Mouse (Mus musculus) brain, embryonic 14.5 days (tissue): ENCODE results near the gene Vstm2l. TPM values are rescaled to one million over a fixed set of nuclear protein-coding genes. Genes with fewer than 3 reads are reported as not detected.

Experiments used
- DNase-seq: peaks from one replicate; pipeline ENCODE4 v3.0.0-alpha.2; 2011; ENCODE audit warnings: low read depth
- CTCF ChIP-seq: fragments of 200-500 bp; IDR thresholded peaks from 2 replicates; pipeline ENCODE4 v1.5.1; 2012; ENCODE audit warnings: inconsistent platforms, mild to moderate bottlenecking, moderate library complexity, borderline replicate concordance; ENCODE audit not compliant: insufficient read depth, insufficient read length; ENCODE audit errors: extremely low read depth
- POLR2A ChIP-seq: fragments of 200-500 bp; IDR thresholded peaks from 2 replicates; pipeline ENCODE4 v1.6.1; 2012; ENCODE audit warnings: mild to moderate bottlenecking, inconsistent platforms, borderline replicate concordance; ENCODE audit not compliant: poor library complexity, insufficient read depth, insufficient read length, severe bottlenecking; ENCODE audit errors: extremely low read depth
- polyA plus RNA-seq: library from polyadenylated mRNA; depleted of rRNA; stranded (reverse); fragments of >200 nt; gene quantifications from 2 replicates; pipeline ENCODE4 v1.2.3, GENCODE M21; 2012; rRNA removed

The Vstm2l gene
- polyA plus RNA-seq, 1 experiment: 126 TPM

DNA sequence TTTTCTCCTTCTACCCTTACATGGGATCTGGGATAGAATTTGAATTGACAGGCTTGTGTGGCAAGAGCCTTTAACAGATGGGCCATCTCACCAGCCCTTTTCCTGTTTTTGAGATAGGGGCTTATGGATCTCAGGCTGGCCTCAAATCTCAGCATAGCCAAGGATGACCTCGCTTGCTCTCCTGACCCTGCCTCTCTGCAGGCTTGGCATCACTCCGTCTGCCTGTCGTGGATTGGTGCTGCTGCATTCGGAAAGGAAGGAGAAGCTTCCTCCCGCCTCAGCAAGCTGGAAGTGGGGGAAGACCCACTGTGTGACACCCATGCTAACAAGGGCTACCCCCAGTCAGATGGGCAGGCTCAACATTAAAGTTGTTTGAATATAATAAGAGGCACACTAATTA, 64.8 kb downstream of the Vstm2l start:
- no peak for DNase-seq
- TF ChIP-seq POLR2A (no peak), CTCF (no peak)

- no peak for TF ChIP-seq CTCF
- TF ChIP-seq POLR2A: no peak
- DNase-seq: no peak
These were observed 68.3 kb downstream of the Vstm2l start for GRCm38 (mm10) chr2:157982727-157983126.

- no peak for DNase-seq
These were observed 68.8 kb downstream of the Vstm2l start for GRCm38 (mm10) chr2:157983276-157983675.

DNA sequence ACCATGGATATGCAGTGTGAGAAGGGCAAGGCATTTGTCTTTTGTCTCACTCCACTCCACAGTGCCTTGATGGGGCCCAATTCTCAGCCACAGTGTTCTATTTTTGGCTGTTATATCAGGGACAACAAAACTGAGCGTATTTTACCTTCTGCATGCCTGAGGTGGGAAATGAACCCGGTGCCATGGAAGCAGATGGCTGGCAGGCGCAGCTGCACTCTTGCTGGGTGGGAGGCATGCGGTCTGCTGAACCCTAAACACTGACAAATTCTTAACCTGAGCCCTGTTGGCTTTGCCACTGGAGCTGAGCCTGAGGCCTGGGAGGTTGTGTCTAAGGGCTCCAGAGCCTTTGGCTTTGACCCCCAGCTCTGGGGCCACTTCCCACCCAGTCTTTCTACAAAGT, 71.2 kb downstream of the Vstm2l start:
- TF ChIP-seq POLR2A (no peak), CTCF (no peak)
- DNase-seq: no peak

More at GRCm38 (mm10) chr2:157983276-157983675, 68.8 kb downstream of the Vstm2l start:
- TF ChIP-seq CTCF: no peak
- no peak for TF ChIP-seq POLR2A

- DNase-seq: peak; percentile 39
- TF ChIP-seq CTCF: no peak
- TF ChIP-seq POLR2A: no peak
These were observed 71.8 kb downstream of the Vstm2l start for GRCm38 (mm10) chr2:157986235-157986634.

- peak; percentile 68 for DNase-seq
- TF ChIP-seq CTCF: no peak
- TF ChIP-seq POLR2A: no peak
These were observed 74.2 kb downstream of the Vstm2l start for GRCm38 (mm10) chr2:157988416-157989190.

GRCm38 (mm10) chr2:157989946-157990345, 75.5 kb downstream of the Vstm2l start:
- TF ChIP-seq CTCF (peak; percentile 61; the same call in 1 of the 2 replicates), POLR2A (no peak)
- peak; percentile 64 for DNase-seq

DNA sequence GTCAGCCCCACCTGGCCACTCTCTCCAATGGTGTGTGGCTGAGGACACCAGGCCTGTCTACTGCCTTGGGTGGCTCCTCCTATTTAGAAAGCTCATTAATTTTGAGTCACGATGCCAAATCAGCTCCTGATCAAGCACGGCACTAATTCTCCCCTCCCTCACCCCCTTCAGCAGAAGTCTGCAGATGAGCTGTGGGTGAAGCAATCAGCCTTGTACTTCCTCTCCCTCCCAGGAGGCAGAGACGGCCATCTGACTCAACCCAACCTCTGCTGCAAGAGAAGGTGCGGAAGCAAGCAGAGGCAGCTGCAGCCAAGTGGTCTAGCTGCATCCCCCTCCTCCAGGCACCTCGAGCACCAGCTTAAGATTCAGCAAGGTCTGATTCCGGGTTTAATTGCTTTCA, 76.6 kb downstream of the Vstm2l start:
- TF ChIP-seq POLR2A (no peak), CTCF (no peak)
- no peak for DNase-seq

DNA sequence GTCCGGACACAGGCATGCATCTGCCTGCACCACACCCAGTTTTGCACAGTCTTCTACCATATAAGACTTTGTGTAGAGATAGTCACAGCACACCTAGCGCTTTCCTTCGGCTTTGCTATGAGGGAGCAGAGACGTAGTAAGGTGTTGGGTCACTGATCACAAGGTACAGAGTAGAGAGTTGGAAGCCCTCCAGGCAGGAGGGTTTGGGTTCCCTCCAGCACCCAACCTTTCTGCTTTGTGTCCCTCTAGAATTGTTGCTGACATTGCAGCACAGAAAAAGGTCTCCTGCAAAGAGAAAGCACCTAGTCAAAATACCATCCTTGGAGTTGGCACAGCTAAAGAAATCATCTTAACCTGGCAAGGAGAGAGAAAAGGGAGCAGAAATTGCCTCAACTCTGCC, 78.0 kb downstream of the Vstm2l start:
- TF ChIP-seq POLR2A (no peak), CTCF (no peak)

More for the DNA sequence above, 78.0 kb downstream of the Vstm2l start:
- DNase-seq: no peak

Other genes starting within 250 kb of the Vstm2l start
- gene Ctnnbl1, start 177.3 kb upstream of the Vstm2l start, polyA plus RNA-seq: 61.8 TPM in 2 replicates
- 21.4 and 22.3 TPM in 2 replicates for gene Tti1, start 113.8 kb downstream of the Vstm2l start, polyA plus RNA-seq
- gene Rprd1b, start 113.8 kb downstream of the Vstm2l start, polyA plus RNA-seq: 25.8 and 27.9 TPM in 2 replicates
- gene Tgm2, start 231.8 kb downstream of the Vstm2l start, polyA plus RNA-seq: 6.2 and 9.7 TPM in 2 replicates